Mouse (Mus musculus): ENCODE data around the gene Ctsz.

DNA sequence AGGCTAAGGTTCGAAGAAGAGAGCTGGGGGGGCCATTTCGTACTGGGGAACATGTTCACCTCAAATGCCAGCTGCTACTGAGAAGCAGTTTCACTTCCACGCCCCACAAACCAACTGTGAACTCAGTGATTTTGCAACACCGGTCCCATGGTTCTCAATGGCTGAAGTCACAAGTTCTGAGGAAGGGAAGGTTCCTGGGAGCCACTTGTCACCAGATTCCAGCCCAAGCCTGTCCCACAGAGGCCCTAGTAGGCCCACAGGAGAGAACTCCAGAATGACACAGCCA lies 1.2 kb downstream of the Ctsz start:
- no peak for TF ChIP-seq TCF12 (IDR thresholded peaks at IDR 0.05; ENCODE audit: insufficient read depth, poor library complexity, severe bottlenecking)
- TF ChIP-seq POLR2A (IDR thresholded peaks at IDR 0.05; ENCODE audit: insufficient read length, low read depth), result no peak
- TF ChIP-seq E2F4 (IDR thresholded peaks at IDR 0.05; ENCODE audit: insufficient read depth), result no peak
- TF ChIP-seq CEBPB (IDR thresholded peaks at IDR 0.05; ENCODE audit: insufficient read depth, poor library complexity, severe bottlenecking), result no peak
- TF ChIP-seq POLR2AphosphoS2 (IDR thresholded peaks at IDR 0.05; ENCODE audit: insufficient read length, low read depth), result no peak
- TF ChIP-seq SRF (IDR thresholded peaks at IDR 0.05; ENCODE audit: control insufficient read depth, insufficient read length, low read depth), result no peak
- TF ChIP-seq USF1 (IDR thresholded peaks at IDR 0.05; ENCODE audit: low read depth), result no peak
- no peak for TF ChIP-seq MAX (IDR thresholded peaks at IDR 0.05; ENCODE audit: low read depth)
- TF ChIP-seq MYOG (IDR thresholded peaks at IDR 0.05; ENCODE audit: control insufficient read depth in 1 of 3, insufficient read depth in 1 of 3, insufficient read length in 2 of 3, low read depth in 2 of 3), result no peak
- no peak for TF ChIP-seq MYOD1 (IDR thresholded peaks at IDR 0.05; ENCODE audit: control insufficient read depth in 1 of 3, insufficient read length in 2 of 3, low read depth in 2 of 3)

Data from myocyte (in vitro differentiated cells).